Mouse (Mus musculus) stomach, embryonic 14.5 days (tissue): ENCODE data around the gene Rfx7. TPM values are rescaled to one million over a fixed set of nuclear protein-coding genes. Genes with fewer than 3 reads are reported as not detected.
"Not testable (repeated sequence)": the region's sequence is repeated elsewhere in the genome, so short reads cannot be mapped to it uniquely, and the experiment has no call there.

Source experiments
- ATAC-seq: fragments of 200-750 bp; cut with Nextera tagmentation; 2 replicates; pipeline ENCODE4 v1.8.0; 2017; ENCODE audit warnings: low read depth, moderate TSS enrichment; ENCODE audit not compliant: insufficient number of reproducible peaks, insufficient read depth, low FRiP score
- H3K27ac ChIP-seq: fragments of 300-500 bp; sonication (generic); 2 replicates; pipeline ENCODE4 v1.5.1; 2014; ENCODE audit warnings: mild to moderate bottlenecking, low read length, moderate library complexity, mixed read lengths
- H3K27me3 ChIP-seq: fragments of 300-500 bp; sonication (generic); 2 replicates; pipeline ENCODE4 v1.6.1; 2014; ENCODE audit warnings: low read length, control low read depth, mixed read lengths; ENCODE audit not compliant: control insufficient read depth, insufficient read depth
- H3K36me3 ChIP-seq: fragments of 300-500 bp; sonication (generic); 2 replicates; pipeline ENCODE4 v1.6.1; 2014; ENCODE audit warnings: mild to moderate bottlenecking, control low read depth, low read length, moderate library complexity, mixed read lengths; ENCODE audit not compliant: control insufficient read depth, insufficient read depth
- H3K4me1 ChIP-seq: fragments of 300-500 bp; sonication (generic); 2 replicates; pipeline ENCODE4 v1.6.1; 2014; ENCODE audit warnings: low read length, control low read depth, mixed read lengths; ENCODE audit not compliant: control insufficient read depth, insufficient read depth
- H3K4me2 ChIP-seq: fragments of 300-500 bp; sonication (generic); replicated peaks from 2 replicates; pipeline ENCODE4 v1.6.1; 2014; ENCODE audit warnings: low read depth, low read length, control low read depth
- H3K4me3 ChIP-seq: fragments of 300-500 bp; sonication (generic); 2 replicates; pipeline ENCODE4 v1.5.1; 2014; ENCODE audit warnings: low read depth, low read length, control low read depth
- H3K9ac ChIP-seq: fragments of 300-500 bp; sonication (generic); replicated peaks from 2 replicates; pipeline ENCODE4 v1.6.1; 2014; ENCODE audit warnings: low read depth, mild to moderate bottlenecking, control low read depth, low read length, moderate library complexity, mixed read lengths
- H3K9me3 ChIP-seq: fragments of 300-500 bp; sonication (generic); 2 replicates; pipeline ENCODE4 v1.6.1; 2016; ENCODE audit warnings: low read depth, low read length, control low read depth; ENCODE audit not compliant: control insufficient read depth
- WGBS: fragments of 180-500 bp; shearing (Covaris S2); extraction: QIAGEN DNeasy Blood & Tissue Kit; methylation state at CpG from one replicate; pipeline ENCODE4 v1.1.7; 2014; 5-methylcytosine and 5-hydroxymethylcytosine counted together
- microRNA-seq: library from miRNA; unstranded; fragments of <30 nt; microRNA quantifications from one replicate; pipeline ENCODE4, GENCODE M21; 2016
- polyA plus RNA-seq: library from polyadenylated mRNA; unstranded; fragments of >200 nt; fragmentation: Nextera tagmentation; extraction: Ambion mirVana; gene quantifications from 2 replicates; pipeline ENCODE4 v1.2.1, GENCODE M21; 2014

Gene Rfx7
- polyA plus RNA-seq, 1 experiment from 2014 or later = 21.7 TPM

DNA sequence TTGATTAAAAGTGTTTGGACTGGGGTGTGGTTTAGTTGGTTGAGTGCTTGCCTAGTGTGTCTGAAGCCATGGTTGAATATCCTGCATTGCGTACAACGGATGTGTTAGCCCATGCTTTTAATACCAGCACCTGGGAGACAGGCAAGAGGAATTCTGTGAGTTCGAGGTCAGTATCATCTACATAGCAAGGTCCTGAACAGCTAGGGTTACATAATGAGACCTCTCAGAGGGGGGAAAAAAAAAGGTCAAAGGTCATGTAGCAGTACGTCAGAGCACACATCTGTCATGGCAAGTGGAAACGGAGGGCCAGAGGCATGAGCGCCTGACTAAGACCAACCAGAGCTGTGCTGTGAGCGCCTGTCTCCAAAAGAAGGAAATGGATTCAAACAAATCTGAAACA is 133.5 kb downstream of the Rfx7 start:
- no peaks in the 10 kb centered on the region for H3K27me3 ChIP-seq
- no peak for ATAC-seq
- no peak overlapping the region for H3K9ac ChIP-seq
- WGBS = 38% methylated on average over 7 of the region's 7 CpGs
- no peak overlapping the region for H3K27ac ChIP-seq
- H3K9me3 ChIP-seq = no peaks in the 10 kb centered on the region
- H3K36me3 ChIP-seq = peaks cover 50% of the 10 kb centered on the region
- H3K4me2 ChIP-seq = peak overlapping the region; percentile 95
- H3K4me3 ChIP-seq = peak overlapping the region; percentile 99
- H3K4me1 ChIP-seq = peaks cover 22% of the 10 kb centered on the region

DNA sequence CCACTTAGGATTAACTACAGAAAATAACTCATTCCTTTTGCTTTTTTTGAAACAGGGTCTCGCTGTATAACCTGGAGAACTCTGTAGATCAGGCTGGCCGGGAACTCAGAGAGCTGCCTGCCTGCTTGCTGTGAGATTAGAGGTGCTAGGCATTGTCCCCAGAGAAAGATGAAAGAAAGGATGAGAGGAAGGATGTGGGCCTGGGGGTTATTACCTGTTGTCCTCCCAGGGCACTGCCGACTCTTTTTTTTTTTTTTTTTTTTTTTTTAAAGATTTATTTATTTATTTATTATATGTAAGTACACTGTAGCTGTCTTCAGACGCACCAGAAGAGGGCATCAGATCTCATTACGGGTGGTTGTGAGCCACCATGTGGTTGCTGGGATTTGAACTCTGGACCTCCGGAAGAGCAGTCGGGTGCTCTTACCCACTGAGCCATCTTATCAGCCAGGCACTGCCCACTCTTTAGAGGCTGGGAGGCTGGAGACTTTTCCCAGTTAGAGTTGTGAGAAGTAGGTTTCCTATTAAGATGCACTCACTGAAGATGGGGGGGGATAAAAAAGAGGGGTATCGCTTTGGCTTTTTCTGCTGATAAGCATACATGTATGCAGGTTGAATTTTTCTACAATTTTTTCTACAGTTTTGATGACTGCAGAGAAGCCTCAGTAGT is 134.4 kb downstream of the Rfx7 start:
- H3K4me2 ChIP-seq, H3K27ac ChIP-seq, H3K9me3 ChIP-seq, H3K9ac ChIP-seq, H3K27me3 ChIP-seq, H3K4me3 ChIP-seq, ATAC-seq: not testable (repeated sequence)
- Histone ChIP-seq H3K36me3 (peaks cover 55% of the 10 kb centered on the region), H3K4me1 (peaks cover 22% of the 10 kb centered on the region)
- 84% methylated on average over 6 of the region's 8 CpGs for WGBS

DNA sequence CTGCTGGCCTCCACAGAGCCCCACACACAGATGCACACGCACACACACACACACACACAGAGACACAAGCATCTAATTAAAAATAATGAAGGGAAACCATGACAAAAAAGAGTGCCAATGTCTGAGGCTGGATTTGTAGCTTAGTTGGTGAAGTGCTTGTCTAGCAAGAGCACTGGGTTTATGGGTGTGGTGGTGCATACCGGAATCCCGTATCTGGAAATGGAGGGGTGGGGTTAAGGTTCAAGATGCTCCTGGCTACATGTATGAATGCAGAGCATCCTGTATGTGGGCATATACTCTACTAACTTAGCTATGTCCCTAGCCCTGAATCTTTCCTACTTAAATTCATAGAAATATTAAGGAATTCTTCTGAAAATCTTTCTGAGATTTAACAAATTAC is 135.1 kb downstream of the Rfx7 start:
- H3K27me3 ChIP-seq = no peaks in the 10 kb centered on the region
- peaks cover 60% of the 10 kb centered on the region for H3K36me3 ChIP-seq
- H3K9ac ChIP-seq = no peak overlapping the region
- H3K9me3 ChIP-seq = no peaks in the 10 kb centered on the region
- peaks cover 22% of the 10 kb centered on the region for H3K4me1 ChIP-seq
- no peak overlapping the region for H3K4me3 ChIP-seq
- WGBS = 72% methylated on average over 3 of the region's 3 CpGs
- H3K27ac ChIP-seq = no peak overlapping the region
- no peak for ATAC-seq
- no peak overlapping the region for H3K4me2 ChIP-seq

DNA sequence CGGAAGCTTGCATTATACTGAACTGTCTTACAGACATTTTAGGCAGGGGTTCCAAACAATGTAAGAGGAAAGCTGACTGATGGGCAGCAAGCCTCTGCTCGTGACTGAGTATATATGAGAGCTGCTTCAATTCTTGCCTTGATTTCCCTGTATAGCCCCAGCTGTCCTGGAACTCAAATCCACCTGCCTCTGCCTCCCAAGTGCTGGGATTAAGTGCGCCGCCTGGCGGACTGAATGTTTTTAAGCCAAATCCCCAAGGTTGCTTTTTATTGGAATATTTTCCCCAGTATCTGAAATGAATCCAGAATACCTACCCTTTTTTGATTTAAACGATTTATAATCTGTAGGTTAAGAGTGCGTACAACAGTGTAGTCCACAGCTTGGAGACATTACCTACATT is 137.3 kb downstream of the Rfx7 start:
- no peak for ATAC-seq
- Histone ChIP-seq H3K9me3 (no peaks in the 10 kb centered on the region), H3K9ac (no peak overlapping the region), H3K27ac (no peak overlapping the region), H3K36me3 (peaks cover 74% of the 10 kb centered on the region), H3K4me1 (peaks cover 17% of the 10 kb centered on the region), H3K27me3 (no peaks in the 10 kb centered on the region), H3K4me3 (no peak overlapping the region), H3K4me2 (no peak overlapping the region)
- WGBS = 78% methylated on average over 7 of the region's 7 CpGs

DNA sequence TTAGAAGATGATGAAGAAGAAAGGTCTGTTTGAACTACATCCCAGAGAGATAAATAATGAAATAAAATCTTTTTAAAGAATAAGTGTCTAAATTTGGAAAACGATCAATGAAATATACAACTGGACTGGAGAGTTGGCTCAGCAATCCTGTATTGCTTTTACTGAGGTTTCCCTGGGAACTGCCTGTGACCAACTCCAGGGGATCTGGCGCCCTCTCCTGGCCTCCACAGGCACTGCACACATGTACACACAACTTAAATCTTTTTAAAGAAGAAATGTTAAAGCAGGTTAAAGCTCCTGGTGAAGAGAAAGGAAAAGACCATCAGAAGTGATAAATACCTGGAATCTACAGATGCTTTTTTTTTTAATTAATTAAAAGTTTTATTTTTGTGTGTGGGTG is 140.3 kb downstream of the Rfx7 start:
- no peaks in the 10 kb centered on the region for H3K9me3 ChIP-seq
- H3K4me1 ChIP-seq = 0 out of 2 replicates have a peak, but pooled peaks cover under 1% of the 10 kb centered on the region
- WGBS = 25% methylated on average over 2 of the region's 2 CpGs
- no peaks in the 10 kb centered on the region for H3K27me3 ChIP-seq
- no peak overlapping the region for H3K9ac ChIP-seq
- no peak overlapping the region for H3K4me3 ChIP-seq
- H3K27ac ChIP-seq = no peak overlapping the region
- no peak overlapping the region for H3K4me2 ChIP-seq
- 0 out of 2 replicates have a peak, but pooled peaks have one; percentile 16 for ATAC-seq
- H3K36me3 ChIP-seq = peaks cover 77% of the 10 kb centered on the region

Small RNA genes within 50 kb of the gene (microRNA-seq; reads per million reads assigned to microRNA genes)
- not detected for gene Gm28010

Other genes with a start within 250 kb of the Rfx7 start
- gene Mns1, start 94.2 kb upstream of the Rfx7 start, polyA plus RNA-seq = 22.6 and 22.8 TPM in 2 replicates
- 30.6 and 36.2 TPM in 2 replicates for gene Tex9, start 40.0 kb upstream of the Rfx7 start, polyA plus RNA-seq
- gene Nedd4, start 130.1 kb downstream of the Rfx7 start, polyA plus RNA-seq = 755 and 764 TPM in 2 replicates